Mouse (Mus musculus) spleen, adult 2 months (tissue): ENCODE measurements around the gene Ndufa13.

Experiments
- CTCF ChIP-seq: fragments of 200-500 bp; IDR thresholded peaks from 2 replicates; pipeline ENCODE4 v1.5.1; 2011; ENCODE audit warnings: mild to moderate bottlenecking, inconsistent platforms; ENCODE audit not compliant: insufficient read depth, insufficient read length, insufficient replicate concordance; ENCODE audit errors: extremely low read depth
- POLR2A ChIP-seq: fragments of 200-500 bp; IDR thresholded peaks from 2 replicates; pipeline ENCODE4 v1.6.1; 2011; ENCODE audit warnings: low read depth, low read length, inconsistent platforms

DNA sequence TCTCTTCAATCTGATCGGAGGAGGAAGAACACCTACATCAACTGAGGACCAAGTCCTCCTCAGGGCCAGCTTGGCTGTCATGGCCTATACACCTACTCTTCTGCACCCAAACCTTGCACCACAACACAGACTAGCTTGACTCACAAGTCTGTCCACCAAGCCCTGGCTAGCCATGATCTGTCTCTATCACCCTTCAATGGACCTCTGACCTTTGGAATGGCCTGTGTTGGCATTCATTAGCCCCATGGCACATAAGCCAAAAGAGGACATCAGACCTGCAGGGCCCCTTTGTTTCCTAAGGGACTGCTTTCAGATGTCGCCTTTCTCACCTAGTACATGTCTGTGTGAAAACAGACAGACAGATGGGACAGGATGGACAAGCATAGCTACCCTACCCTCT lies 18.8 kb upstream of the Ndufa13 start:
- TF ChIP-seq CTCF (no peak), POLR2A (no peak)
